Mouse (Mus musculus) liver, postnatal 0 days (tissue): ENCODE measurements around the gene Avpi1. TPM values are rescaled to one million over a fixed set of nuclear protein-coding genes. Genes with fewer than 3 reads are reported as not detected.

ENCODE experiments used
- ATAC-seq: fragments of 200-750 bp; cut with Nextera tagmentation; 2 replicates; pipeline ENCODE4 v1.8.0; 2017; ENCODE audit warnings: mild to moderate bottlenecking, moderate library complexity
- DNase-seq: peaks from one replicate; pipeline ENCODE4 v3.0.0-alpha.2; 2016
- H3K27ac ChIP-seq: fragments of 300-500 bp; sonication (generic); 2 replicates; pipeline ENCODE4 v1.5.1; 2014; ENCODE audit warnings: antibody characterized with exemption, moderate library complexity, mild to moderate bottlenecking, low read depth
- H3K27me3 ChIP-seq: fragments of 300-500 bp; sonication (generic); 2 replicates; pipeline ENCODE4 v1.6.1; 2014; ENCODE audit warnings: low read length, control low read depth, mixed read lengths; ENCODE audit not compliant: insufficient read depth
- H3K36me3 ChIP-seq: fragments of 300-500 bp; sonication (generic); replicated peaks from 2 replicates; pipeline ENCODE4 v1.6.1; 2014; ENCODE audit warnings: mild to moderate bottlenecking, control low read depth, low read length, moderate library complexity, mixed read lengths; ENCODE audit not compliant: insufficient read depth
- H3K4me1 ChIP-seq: fragments of 300-500 bp; sonication (generic); 2 replicates; pipeline ENCODE4 v1.6.1; 2014; ENCODE audit warnings: antibody characterized with exemption, mild to moderate bottlenecking, control low read depth; ENCODE audit not compliant: insufficient read depth
- H3K4me2 ChIP-seq: fragments of 300-500 bp; sonication (generic); 2 replicates; pipeline ENCODE4 v1.6.1; 2014; ENCODE audit warnings: low read depth, mild to moderate bottlenecking, low read length, moderate library complexity, mixed read lengths
- H3K4me3 ChIP-seq: fragments of 300-500 bp; sonication (generic); 2 replicates; pipeline ENCODE4 v1.5.1; 2014; ENCODE audit warnings: low read depth, low read length
- H3K9ac ChIP-seq: fragments of 300-500 bp; sonication (generic); replicated peaks from 2 replicates; pipeline ENCODE4 v1.6.1; 2014; ENCODE audit warnings: mild to moderate bottlenecking, moderate library complexity
- H3K9me3 ChIP-seq: fragments of 300-500 bp; sonication (generic); 2 replicates; pipeline ENCODE4 v1.6.1; 2016; ENCODE audit warnings: mild to moderate bottlenecking, control low read depth, low read length, mixed read lengths
- CTCF ChIP-seq: sonication (generic); IDR thresholded peaks from 2 replicates; pipeline ENCODE4 v1.5.1; 2016; ENCODE audit warnings: antibody characterized with exemption, low read depth
- EP300 ChIP-seq: IDR thresholded peaks from 2 replicates; pipeline ENCODE4 v1.6.1; 2016; ENCODE audit warnings: antibody characterized with exemption, low read depth, mild to moderate bottlenecking
- WGBS: fragments of 180-500 bp; shearing (Covaris S2); extraction: QIAGEN DNeasy Blood & Tissue Kit; methylation state at CpG from one replicate; pipeline ENCODE4 v1.1.7; 2014; ENCODE audit not compliant: insufficient replicate concordance; 5-methylcytosine and 5-hydroxymethylcytosine counted together
- polyA plus RNA-seq: library from polyadenylated mRNA; unstranded; fragments of >200 nt; fragmentation: Nextera tagmentation; extraction: Ambion mirVana; gene quantifications from 2 replicates; pipeline ENCODE4 v1.2.1, GENCODE M21; 2015

The Avpi1 gene
- polyA plus RNA-seq, 1 experiment from 2014 or later, result 50.0 TPM

GRCm38 (mm10) chr19:42141998-42142397, 13.1 kb upstream of the Avpi1 start:
- no peak for DNase-seq
- TF ChIP-seq CTCF (no peak), EP300 (no peak)
- Histone ChIP-seq H3K9ac (no peak overlapping the region), H3K4me3 (no peak overlapping the region), H3K9me3 (no peaks in the 10 kb centered on the region), H3K4me1 (peaks cover 13% of the 10 kb centered on the region), H3K4me2 (no peak overlapping the region), H3K27me3 (no peaks in the 10 kb centered on the region), H3K27ac (no peak overlapping the region), H3K36me3 (no peaks in the 10 kb centered on the region)
- WGBS, result 66% methylated on average over 3 of the region's 3 CpGs
- ATAC-seq, result no peak

- no peaks in the 10 kb centered on the region for H3K9me3 ChIP-seq
- ATAC-seq, result no peak
- no peak overlapping the region for H3K4me3 ChIP-seq
These were observed 11.1 kb upstream of the Avpi1 start for GRCm38 (mm10) chr19:42139724-42140517.

GRCm38 (mm10) chr19:42138517-42139285, 9.8 kb upstream of the Avpi1 start:
- Histone ChIP-seq H3K27ac (no peak overlapping the region), H3K27me3 (no peaks in the 10 kb centered on the region), H3K9ac (no peak overlapping the region), H3K4me3 (no peak overlapping the region), H3K4me1 (0 out of 2 replicates have a peak, but pooled peaks cover 7% of the 10 kb centered on the region), H3K4me2 (no peak overlapping the region), H3K9me3 (no peaks in the 10 kb centered on the region), H3K36me3 (no peaks in the 10 kb centered on the region)
- DNase-seq (no peak), ATAC-seq (no peak)
- WGBS, result 70% methylated on average over 15 of the region's 15 CpGs
- TF ChIP-seq CTCF (no peak), EP300 (no peak)

More at GRCm38 (mm10) chr19:42139724-42140517, 11.1 kb upstream of the Avpi1 start:
- Histone ChIP-seq H3K4me2 (no peak overlapping the region), H3K36me3 (no peaks in the 10 kb centered on the region), H3K9ac (no peak overlapping the region), H3K27ac (no peak overlapping the region), H3K4me1 (0 out of 2 replicates have a peak, but pooled peaks cover 7% of the 10 kb centered on the region), H3K27me3 (no peaks in the 10 kb centered on the region)
- TF ChIP-seq CTCF (no peak), EP300 (no peak)
- no peak for DNase-seq
- 70% methylated on average over 5 of the region's 5 CpGs for WGBS

- ATAC-seq, result no peak
- TF ChIP-seq CTCF, result no peak
- TF ChIP-seq EP300, result no peak
These were observed 8.4 kb upstream of the Avpi1 start for GRCm38 (mm10) chr19:42137167-42137672.

GRCm38 (mm10) chr19:42136126-42136525, 7.3 kb upstream of the Avpi1 start:
- Histone ChIP-seq H3K4me2 (no peak overlapping the region), H3K9ac (no peak overlapping the region), H3K9me3 (no peaks in the 10 kb centered on the region), H3K27ac (no peak overlapping the region), H3K27me3 (no peaks in the 10 kb centered on the region), H3K4me3 (no peak overlapping the region), H3K4me1 (0 out of 2 replicates have a peak, but pooled peaks cover 7% of the 10 kb centered on the region), H3K36me3 (no peaks in the 10 kb centered on the region)
- DNase-seq, result no peak
- ATAC-seq, result peak; percentile 88
- no peak for TF ChIP-seq CTCF
- TF ChIP-seq EP300, result no peak
- WGBS, result 49% methylated on average over 5 of the region's 5 CpGs

More at GRCm38 (mm10) chr19:42137167-42137672, 8.4 kb upstream of the Avpi1 start:
- Histone ChIP-seq H3K9ac (no peak overlapping the region), H3K27ac (no peak overlapping the region), H3K36me3 (no peaks in the 10 kb centered on the region), H3K9me3 (no peaks in the 10 kb centered on the region), H3K4me3 (no peak overlapping the region), H3K4me1 (0 out of 2 replicates have a peak, but pooled peaks cover 7% of the 10 kb centered on the region), H3K27me3 (no peaks in the 10 kb centered on the region), H3K4me2 (no peak overlapping the region)
- no peak for DNase-seq
- WGBS, result 81% methylated on average over 4 of the region's 4 CpGs

- Histone ChIP-seq H3K27ac (no peak overlapping the region), H3K27me3 (no peaks in the 10 kb centered on the region), H3K4me1 (0 out of 2 replicates have a peak, but pooled peaks cover 7% of the 10 kb centered on the region), H3K36me3 (no peaks in the 10 kb centered on the region), H3K4me2 (no peak overlapping the region), H3K9me3 (no peaks in the 10 kb centered on the region), H3K9ac (no peak overlapping the region), H3K4me3 (no peak overlapping the region)
- ATAC-seq, result no peak
- TF ChIP-seq EP300, result no peak
- no peak for TF ChIP-seq CTCF
- no peak for DNase-seq
These were observed 6.2 kb upstream of the Avpi1 start for GRCm38 (mm10) chr19:42135070-42135469.
